Mouse (Mus musculus) layer of hippocampus, adult 11-12 months (tissue): Measurements from ENCODE around the gene Socs1.
"Not testable (repeated sequence)": the region's sequence is repeated elsewhere in the genome, so short reads cannot be mapped to it uniquely, and the experiment has no call there.

Experiments used
- DNase-seq: peaks from one replicate; pipeline ENCODE4 v3.0.0; 2022; ENCODE audit warnings: low spot score

The Socs1 gene

DNA sequence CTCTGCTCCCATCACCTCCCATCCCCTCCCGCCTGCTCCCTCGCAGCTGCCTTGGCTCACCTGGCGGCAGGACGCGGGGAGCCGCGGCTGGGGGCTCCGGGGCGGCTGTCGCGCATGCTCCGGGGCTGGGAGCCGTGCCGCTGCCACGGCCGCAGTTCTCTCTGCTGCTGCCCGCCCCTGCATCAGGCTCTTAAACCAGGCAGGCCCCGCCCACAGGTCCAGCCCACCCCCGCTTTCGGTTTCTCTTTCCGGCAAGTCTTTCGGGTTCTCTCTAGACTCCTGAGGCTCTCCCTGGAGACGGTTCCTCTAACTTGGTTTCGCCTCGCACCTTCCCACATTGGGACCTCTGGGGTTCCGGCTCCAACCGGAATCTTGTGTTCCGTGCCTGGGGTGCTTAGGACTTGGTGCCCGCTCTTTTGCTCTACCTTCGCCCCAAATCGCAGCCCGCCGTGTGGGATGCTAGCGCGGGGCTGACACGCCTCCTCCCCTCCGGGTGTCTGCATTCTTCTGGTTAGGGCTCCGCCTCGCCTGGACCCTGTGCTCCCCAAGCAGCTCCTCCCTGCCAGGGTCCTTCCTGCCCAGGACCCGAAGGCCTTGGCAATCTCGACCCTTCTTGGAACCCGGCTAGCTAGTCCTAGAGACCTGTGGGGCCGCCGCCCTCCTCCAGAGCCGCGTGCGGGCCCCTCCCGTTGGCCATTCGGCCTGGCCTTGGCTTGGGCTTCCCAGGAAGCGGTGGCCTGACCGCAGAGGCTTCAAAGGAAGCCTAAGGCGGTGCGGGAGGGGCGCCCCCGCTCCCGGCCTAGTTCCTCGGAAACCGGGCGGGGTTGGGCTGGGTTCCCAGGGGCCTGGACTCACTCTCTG is at the start of gene Socs1:
Gene Socs1 (minus strand): TSS at position 166 of the 861 bp plus-strand sequence.
- peak; percentile 79 for DNase-seq

DNA sequence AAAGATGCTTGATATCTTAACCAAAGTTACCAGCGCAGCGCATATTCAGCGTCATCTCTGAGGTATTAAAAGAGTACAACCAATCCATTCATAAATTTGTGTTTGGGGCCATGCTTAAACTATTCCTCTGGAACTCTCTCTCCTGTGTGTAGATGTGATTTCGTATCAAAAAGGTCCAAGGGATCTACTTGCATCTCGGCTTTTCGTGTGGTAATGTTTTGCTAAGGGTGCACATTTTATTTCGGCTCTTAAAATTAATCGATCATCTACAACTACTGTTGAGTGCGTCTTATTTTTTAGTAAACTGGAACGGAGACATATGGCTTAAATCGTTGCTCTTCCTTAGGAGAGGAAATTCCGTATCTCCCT is 49.2 kb upstream of the Socs1 start:
- no peak for DNase-seq

DNA sequence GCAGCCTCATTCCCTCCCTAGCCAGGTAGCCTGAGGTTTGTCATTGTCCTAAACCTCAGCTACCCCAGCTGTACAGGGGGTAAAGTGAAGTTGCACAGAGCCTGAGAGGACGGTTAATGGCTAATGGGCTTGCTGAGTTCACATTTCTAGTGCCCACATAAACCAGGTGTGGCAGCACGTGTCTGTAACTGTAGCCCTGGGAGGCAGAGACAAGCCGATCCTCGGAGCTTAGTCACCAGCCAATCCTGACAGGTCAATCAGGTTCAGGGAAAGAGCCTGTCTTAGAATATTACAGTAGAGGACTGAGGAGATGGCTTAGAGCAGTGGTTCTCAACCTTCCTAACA is 43.1 kb upstream of the Socs1 start:
- DNase-seq: no peak

DNA sequence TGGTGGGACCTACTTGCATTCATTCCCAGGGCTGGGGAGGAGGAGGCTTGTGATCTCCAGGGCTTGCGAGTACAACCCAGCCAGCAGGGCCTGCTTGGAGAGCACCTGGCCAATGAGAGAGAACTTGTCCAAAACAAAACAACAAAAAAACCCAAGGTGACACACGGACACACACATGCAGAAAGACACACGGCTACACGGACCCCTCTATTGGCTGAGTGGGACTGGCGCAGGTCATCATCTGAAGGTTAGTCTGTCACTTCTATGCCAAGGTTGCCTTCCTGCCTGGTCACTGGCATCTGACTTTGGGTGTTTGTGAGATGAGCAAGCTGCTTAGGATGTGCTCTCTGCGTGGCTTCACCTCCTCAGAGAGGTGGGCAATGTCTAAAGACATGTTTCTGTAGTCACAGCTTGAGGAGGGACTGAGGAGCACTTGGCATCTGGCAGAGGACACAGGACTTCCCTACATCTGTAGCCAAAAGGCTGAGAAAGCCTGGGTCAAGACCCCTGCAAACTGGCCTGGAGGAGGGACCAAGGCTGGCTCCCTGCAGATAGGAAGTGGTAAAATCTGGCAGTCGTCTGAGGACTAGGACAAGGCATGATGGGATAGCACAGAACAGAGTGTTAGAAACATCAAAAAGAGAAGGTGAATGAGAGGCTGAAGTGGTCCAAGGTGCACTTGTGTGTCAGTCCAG is 42.6 kb upstream of the Socs1 start:
- DNase-seq: no peak

DNA sequence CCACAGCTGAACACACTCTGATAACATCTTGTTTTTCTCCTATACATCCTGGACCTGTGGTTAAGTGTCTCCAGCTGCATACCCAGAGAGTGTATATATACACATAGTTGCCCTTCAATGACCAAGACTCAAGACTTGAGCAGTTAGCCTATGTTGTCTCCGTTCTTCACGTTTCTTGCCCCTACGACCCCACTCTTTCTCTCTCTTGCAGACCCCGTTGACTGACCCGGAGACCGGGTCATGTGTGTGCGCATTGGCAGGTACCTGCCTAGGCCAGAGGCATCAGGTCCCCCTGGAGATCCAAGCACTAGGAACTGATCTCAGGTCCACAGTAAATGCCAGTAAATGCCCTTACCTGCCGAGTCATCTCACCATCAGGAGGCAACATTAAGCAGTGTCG is 41.9 kb upstream of the Socs1 start:
- DNase-seq: no peak

DNA sequence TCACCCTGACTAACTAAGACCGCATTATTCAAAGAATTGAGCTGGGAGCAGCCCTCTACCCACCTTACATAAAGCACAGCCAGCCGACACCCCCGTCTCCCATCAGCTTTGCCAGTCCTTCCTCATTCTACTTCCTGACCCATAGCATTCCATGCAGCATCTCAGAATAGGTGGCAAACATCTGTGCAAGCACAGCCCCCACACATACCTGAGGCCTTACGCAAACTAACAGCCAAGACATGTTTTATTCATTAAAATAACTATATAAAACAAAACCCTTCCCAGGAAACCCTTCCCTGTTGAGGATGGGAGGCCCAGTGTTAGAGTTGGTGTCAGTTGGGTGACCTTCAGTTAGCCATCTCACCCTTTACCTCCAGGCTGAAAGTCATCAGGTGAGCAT is 40.5 kb upstream of the Socs1 start:
- DNase-seq: no peak

DNA sequence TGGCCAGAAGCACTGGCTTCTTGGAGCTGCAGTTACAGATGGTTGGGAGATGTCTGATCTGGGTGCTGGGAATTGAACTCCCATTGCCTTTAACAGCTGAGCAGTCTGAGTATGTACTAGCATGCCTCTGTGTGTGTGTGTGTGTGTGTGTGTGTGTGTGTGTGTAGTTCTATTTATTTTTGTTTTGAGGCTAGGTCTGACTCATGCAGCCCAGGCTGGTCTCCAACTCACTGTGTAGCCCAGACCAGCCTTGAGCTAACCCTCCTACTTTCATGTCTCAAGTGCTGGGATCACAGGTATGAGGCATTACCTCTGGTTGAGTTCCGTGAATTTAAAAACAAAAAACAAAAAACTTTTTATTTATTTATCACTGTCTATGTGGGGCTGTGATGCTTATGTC is 39.2 kb upstream of the Socs1 start:
- no peak for DNase-seq

DNA sequence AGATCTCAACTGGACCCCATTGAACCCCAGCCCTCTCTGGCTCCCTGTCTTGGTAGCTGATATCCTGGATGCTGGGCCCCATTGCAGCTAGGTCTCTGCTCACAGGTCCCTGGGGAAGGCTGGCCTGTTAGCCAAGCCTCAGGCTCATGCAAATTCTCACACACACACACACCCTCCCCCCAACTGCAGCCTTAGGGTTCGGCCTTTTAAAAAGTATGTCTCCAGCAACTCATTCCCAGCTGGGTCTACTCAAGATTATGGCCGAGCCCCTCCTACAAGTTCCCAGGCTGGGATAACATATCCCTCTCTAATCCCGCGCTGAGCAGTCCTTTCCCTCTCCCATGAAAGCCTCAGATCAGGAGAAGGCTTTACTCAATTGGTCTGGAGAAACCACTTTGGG is 36.1 kb upstream of the Socs1 start:
- DNase-seq: no peak

DNA sequence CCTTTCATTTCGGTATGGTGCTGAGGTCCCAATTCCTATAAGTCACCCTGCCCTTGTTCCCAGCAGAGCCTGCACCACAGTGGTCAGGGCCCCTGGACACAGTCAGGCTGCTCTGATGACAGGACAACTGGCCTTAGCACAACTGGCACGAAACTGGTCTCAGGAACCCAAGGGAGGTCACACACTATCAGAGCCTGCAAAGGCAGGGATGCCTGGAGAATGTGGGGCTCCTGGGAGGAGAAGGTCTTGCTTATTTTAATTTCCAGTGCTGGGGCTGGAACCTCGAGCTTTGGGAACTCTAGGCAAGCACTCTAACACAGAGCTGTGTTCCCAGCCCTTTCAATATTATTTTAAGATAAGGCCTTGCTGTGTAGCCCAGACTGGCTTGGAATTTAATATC is 34.6 kb upstream of the Socs1 start:
- no peak for DNase-seq

DNA sequence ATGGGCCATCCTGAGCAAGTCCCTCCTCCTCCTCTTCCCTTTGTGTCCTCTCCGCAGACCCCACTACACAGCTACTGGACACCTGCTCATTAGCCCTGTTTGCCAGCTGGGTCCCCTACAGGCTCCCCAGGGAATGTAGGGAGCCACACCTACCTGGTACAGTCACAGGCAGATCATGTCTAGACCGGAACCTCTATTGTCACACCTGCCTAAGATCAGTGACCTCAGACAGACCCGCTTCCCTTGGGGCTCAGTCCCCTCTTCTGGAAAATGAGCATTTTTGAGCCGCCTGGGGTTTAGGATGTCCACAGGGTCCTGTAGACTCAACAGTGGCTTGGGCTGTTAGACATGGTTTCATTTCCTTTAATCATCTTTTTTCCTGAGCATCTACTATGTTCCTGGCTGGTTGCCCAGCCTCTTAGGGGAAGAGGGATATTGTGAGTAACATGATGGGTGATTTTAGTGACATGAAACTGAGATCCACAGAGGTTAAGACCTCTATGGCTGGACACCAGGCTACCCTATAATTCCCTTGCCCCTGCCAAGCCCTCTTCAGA is 33.3 kb upstream of the Socs1 start:
- no peak for DNase-seq

DNA sequence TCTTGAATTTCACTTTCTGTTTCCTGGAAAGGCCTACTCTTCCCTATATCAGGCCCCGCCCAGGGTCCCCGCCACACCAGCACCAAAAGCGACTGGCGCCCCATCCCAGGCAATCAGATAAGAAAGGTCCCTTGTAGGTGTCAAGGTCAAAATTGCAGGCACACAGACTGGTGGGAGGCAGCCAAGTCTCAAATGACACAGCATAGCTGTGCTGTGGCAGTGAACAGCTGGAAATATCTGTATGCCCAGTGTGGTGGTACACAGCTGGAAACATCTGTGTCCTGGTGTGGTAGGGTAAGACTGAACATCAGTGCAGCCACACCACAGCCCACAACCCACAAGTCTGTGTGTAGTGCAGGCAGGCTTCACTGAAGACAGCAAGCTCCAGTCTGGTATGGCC is 29.5 kb upstream of the Socs1 start:
- DNase-seq: no peak

DNA sequence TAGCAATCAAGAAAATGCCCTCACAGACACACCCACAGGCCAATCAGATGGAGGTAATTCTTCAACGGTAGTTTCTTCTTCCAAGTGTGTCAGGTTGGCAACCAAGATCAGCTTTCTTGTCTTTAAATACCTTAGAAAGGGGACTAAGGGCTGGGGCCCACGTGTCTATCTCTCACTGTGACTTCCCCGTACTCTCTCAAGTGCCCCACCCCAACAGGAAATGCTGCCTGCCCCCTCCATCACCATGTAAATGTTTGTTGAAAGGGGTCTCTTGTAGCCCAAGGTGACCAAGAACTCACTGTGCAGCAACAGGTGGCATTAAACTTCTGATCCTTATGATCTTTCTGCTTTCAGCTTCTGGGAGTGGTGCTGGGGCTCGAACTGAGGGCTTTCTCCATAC is 28.4 kb upstream of the Socs1 start:
- no peak for DNase-seq

DNA sequence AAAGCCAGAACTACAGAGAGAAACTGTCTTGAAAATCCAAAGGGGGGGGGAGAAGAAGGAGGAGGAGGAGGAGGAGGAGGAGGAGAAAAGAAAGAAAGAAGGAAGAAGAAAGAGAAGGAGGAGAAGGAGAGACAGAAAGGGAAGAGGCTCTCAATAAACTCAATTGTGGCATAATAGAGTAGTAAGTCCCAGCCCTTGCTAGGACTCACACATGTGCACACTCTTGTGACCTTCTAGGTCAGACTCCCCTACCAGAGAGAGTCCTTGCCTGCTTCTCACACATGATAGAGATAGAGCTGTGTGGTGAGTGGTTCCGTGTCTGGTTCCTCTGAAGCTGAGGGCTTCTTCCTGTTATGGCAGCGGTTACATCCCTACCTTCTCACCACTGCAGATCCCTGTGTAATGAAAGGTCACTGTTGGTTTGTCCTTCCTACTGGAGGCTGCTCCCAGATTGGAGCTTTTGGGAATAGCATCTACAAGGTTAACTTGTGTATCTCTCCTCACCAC is 27.6 kb upstream of the Socs1 start, which contains the start of gene Gm11172:
Gene Gm11172 (plus strand): TSS at position 51 of the 507 bp plus-strand sequence.
- DNase-seq: no peak

DNA sequence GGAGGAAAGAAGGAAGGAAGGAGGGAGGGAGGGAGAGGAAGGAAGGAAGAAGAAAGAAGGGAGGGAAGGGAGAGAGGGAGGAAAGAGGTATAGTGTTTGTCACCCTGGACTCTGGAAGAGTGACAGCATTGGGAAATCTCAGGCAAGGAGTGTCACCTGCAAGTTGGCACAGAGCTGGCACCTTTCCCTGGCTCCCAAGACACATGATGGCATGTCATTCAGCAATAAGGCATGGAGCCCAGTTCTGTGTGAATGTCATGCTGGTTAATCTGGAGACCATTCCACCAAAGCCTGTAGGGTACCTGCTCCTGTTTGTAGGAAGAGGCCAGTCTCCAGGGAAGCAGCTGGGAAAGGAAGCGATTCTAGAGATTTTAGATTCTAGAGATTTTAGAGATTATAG is 25.0 kb upstream of the Socs1 start:
- no peak for DNase-seq

DNA sequence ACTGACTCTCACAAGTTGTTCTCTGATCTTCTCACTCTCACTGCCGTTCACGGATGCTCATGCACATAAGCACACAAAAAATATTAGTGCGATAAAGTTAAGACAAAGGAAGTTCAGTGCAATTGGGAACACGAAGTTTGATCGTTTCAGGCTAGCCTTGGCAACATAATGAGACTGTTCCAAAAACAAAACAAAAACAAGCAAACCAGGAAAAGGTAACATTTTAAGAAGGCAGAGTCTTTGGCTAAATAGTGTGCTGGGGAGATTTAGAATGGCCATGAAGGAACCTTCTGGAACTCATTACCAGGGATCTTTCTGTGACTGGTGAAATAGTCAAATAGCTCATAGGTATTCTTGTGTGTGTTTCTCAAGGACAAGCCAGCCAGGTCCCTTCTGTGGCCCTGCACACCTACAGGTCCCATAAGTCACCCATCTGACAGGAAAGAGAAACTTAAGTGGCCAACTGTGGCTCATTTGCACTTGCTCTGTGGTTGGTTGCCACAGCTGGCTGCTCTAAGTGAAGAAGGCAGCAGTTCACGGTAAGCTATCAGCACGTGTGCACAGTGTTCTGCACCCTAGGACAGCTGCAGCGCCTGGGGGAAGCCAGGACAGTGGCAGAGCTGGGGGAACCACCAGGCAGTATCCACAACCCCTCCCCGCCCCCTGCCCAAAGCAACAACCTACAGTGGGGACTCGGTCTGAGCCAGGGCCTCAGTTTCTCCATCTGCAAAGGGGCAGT is 20.6 kb upstream of the Socs1 start, which contains the start of gene Prm1:
Gene Prm1 (minus strand): TSS at position 51 of the 739 bp plus-strand sequence.
- DNase-seq: no peak

DNA sequence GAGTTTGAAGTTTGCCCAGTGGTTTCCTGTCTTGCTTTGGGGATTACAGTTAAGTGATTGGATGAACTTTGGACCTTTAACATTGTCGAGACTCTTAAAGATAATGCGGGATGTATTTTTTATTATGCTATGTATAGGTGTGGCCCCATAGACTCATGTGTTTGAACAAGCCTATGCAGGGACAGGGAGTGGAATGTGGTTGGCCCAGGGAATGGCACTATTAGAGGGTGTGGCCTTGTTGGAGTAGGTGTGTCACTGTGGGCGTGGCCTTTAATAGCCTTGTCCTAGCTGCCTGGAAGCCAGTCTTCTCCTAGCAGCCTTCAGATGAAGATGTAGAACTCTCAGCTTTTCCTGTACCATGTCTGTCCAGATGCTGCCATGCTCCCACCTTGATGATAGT is 17.1 kb upstream of the Socs1 start:
- DNase-seq: not testable (repeated sequence)

DNA sequence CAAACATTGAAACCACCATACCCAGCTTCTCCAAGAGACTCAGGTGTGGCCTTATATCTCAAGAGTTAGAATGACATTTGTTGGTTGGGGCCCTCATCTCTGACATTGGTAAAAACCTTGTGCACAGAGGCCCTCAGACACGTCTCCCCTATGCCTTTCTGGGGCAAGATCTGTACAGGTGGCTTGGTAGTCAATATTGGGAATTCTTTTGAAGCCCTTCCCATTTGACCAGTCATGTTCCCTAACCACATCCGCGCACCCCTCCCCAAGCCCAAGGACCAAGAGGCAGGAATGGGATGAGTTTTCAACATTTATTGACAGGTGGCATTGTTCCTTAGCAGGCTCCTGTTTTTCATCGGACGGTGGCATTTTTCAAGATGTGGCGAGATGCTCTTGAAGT is 10.7 kb upstream of the Socs1 start, which contains the start of gene Prm2:
Gene Prm2 (minus strand): TSS at position 101 of the 400 bp plus-strand sequence.
- no peak for DNase-seq

DNA sequence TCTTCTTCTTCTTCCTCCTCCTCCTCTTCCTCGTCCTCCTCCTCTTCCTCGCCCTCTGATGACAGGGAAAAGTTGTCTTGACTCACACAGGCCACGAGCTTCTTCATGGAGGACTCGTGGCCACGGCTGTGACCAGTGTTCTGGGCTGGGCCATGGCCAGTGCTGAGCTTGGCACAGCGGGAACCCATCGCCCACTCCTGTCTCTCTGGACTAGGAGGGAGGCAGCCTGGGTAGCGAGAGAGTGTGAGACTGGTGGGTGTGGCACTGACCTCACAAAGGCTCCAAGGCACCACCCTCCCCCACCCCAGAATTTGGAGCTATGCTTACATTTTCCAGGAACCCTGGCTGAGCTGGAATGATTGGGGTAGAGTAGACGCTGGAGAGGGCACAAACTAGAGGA is 5.4 kb upstream of the Socs1 start, which contains the start of gene Prm3:
Gene Prm3 (minus strand): TSS at position 213 of the 400 bp plus-strand sequence.
- no peak for DNase-seq

DNA sequence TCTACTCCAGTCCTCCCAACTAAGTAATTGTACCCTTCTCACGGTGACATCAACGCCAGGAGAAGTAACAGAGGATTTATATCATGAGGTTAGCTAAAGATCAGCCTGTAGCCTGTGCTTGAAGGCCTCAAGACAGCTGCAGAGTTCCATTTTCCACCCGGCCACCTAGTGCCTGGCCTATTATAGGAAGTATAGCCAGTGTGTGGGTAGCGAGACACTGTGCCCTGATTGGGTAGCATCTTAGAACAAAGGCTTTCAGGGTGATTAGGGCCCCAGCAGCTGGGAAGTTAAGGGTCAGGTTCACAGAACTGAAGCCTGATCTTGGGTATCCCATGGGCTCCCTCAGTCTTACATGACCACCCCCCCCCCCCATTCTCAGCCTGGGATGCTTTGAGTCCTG is 3.5 kb upstream of the Socs1 start:
- no peak for DNase-seq

DNA sequence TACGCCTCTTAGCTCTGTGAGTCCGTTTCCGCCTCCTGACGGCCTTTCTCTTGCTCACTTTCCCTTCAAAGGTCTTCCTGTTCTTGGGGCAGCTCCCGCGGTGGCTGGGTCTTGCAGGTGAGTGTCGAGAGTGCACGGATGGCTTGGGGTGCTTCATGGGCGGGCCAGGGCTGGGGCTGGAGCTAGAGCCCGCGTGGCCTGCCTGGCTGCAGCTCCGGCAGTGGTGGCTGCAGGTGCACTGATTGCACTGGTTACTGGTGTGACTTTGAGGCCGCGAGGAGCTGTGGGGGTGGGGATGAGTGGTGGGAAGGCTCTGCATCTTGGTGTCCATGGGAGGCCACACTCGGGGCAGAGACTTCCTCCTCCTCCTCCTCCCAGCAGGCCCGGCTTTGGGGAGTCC is 2.9 kb upstream of the Socs1 start, which contains the start of gene Tnp2:
Gene Tnp2 (minus strand): TSS at position 390 of the 400 bp plus-strand sequence.
- no peak for DNase-seq

DNA sequence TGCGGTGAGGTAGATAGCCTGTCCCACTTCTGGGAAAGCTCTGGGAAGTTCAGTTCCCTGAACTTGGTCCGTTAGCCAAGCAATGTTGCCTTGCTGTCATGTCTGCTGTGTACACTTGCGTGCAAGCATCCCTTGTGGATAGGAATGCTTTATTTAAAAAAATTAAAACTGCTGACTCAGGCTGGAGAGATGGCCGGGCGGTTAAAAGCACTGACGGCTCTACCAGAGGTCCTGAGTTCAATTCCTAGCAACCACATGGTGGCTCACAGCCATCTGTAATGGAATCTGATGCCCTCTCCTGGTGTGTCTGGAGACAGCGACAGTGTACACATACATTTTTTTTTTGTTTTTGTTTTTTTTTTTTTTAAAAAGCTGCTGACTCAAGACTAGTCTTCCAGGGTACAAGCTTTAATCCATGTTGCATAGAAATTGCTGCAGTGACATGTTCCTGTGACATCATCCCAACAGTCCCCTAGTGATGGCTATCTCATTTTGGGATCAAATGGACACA is 2.3 kb upstream of the Socs1 start:
- DNase-seq: no peak
